9 mouse cellular contexts compared by ENCODE assay signal in the genomic region with DNA sequence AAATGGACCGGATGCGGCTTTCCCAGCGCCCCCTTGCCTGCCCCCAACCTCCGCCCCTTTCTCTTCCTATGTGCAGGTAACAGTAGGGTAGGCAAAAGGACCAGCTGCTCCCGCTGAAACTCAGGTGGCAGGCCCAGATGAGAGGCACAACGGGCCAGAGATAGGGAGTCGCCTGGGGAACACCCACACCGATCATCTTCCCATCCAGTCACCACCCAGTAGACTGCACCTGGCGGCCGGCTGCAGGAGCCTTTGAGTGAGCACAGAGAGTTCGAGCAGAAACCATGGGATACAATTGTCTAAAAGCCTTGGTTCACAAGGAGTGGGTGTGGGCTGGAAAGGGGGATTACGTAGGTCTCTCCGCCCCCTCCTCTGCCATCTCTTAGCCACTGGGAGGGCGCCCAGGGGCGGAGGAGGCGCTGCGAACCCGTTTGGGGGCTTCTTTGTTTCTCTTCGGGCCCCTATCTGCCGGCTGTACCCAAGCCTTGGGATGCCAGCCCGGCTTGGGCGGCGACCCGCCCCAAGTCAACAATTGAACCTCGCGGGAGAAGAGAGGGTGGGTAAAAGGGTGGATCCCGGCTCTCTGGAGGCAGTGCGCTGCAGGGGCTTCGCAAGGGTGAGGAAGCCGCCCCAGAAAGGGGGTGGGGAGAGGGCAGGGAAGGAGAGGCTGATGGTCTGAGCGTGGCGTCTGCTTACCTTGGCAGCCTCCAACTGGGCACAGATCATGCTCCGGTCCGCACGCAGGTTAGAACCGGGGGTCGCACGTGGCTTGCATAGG. TPM values are rescaled to one million over a fixed set of nuclear protein-coding genes. Genes with fewer than 3 reads are reported as not detected.
DNase-seq lines count a peak whose midpoint lies in the region; ATAC-seq and TF ChIP-seq lines count a peak whose summit lies in the region.
"Had no signal": no experiment of that assay in that cellular context is flagged by ENCODE, and none has a peak within 500 bp of the region (broad histone marks: within the 10 kb centered on the region; RNA-seq: fewer than 3 reads in every experiment).

No protein-coding gene starts in this region.

- peak overlapping the region; percentile 76 for H3K4me3 ChIP-seq in layer of hippocampus, adult 2 months
- peak overlapping the region; percentile 47 for H3K4me3 ChIP-seq in lung, embryonic 16.5 days (ENCODE audit: low read length)

- H3K27me3 ChIP-seq in lung, embryonic 16.5 days (ENCODE audit: control insufficient read depth, insufficient read depth, low read depth, low read length) = peaks cover 18% of the 10 kb centered on the region; the same call in 1 of the 2 replicates

- no peak for TF ChIP-seq CTCF in layer of hippocampus, adult 2 months (conservative IDR thresholded peaks at IDR 0.05)

- H3K27ac ChIP-seq in layer of hippocampus, adult 2 months = peak overlapping the region; percentile 92
- H3K27ac ChIP-seq in lung, embryonic 16.5 days (ENCODE audit: low read length) = no peak overlapping the region
- H3K27ac ChIP-seq: macrophage had no signal

- intact Hi-C loops in gastrocnemius, postnatal 36 days (cut with DNase I) = no loop called here

- peak; percentile 41 for ATAC-seq in frontal cortex, adult (ENCODE audit: low TSS enrichment)
- peak; percentile 83 for ATAC-seq in lung, embryonic 16.5 days (ENCODE audit: low read depth)

- peak overlapping the region; percentile 57 for H3K9ac ChIP-seq in lung, embryonic 16.5 days (ENCODE audit: low read length)

- no peaks in the 10 kb centered on the region for H3K36me3 ChIP-seq in lung, embryonic 16.5 days (ENCODE audit: control insufficient read depth, insufficient read depth, low read length)

- WGBS in lung, embryonic 16.5 days = 1% methylated on average over 37 of the region's 38 CpGs

- H3K4me2 ChIP-seq in lung, embryonic 16.5 days (ENCODE audit: low read depth, low read length) = peak overlapping the region; percentile 73

- peak; percentile 87 for DNase-seq in heart, adult 11 months
- no peak for DNase-seq in heart, adult 9 months (ENCODE audit: low spot score in 2 of 2)
- DNase-seq in cerebellum, adult 9-10 months = peak; percentile 58
- peak; percentile 39 to 61 for DNase-seq in layer of hippocampus, adult 2 months (ENCODE audit: low spot score in 2 of 2)
- DNase-seq in right cerebral cortex, postnatal 36 days (ENCODE audit: low spot score in 2 of 2) = peak; percentile 51 to 53
- no peak for DNase-seq in gastrocnemius, postnatal 36 days

- H3K9me3 ChIP-seq in lung, embryonic 16.5 days (ENCODE audit: control insufficient read depth, low read length) = no peaks in the 10 kb centered on the region

- H3K4me1 ChIP-seq in lung, embryonic 16.5 days (replicated peaks; ENCODE audit: control insufficient read depth, insufficient read depth, low read length) = peaks cover 4% of the 10 kb centered on the region; the same call in 1 of the 2 replicates

RNA-seq across cellular contexts. Expression of a gene that starts 0.7 kb away (rescaled TPM):
- total RNA-seq in layer of hippocampus, adult 2 months (2021) = 10 to 100 TPM; 65.4 to 68.6 TPM
- 0.19 and 0.35 TPM in 2 replicates for polyA plus RNA-seq in lung, embryonic 16.5 days (2015; fragmentation: Nextera tagmentation; extraction: Ambion mirVana)
- total RNA-seq in gastrocnemius, postnatal 36 days (2021) = under 1 TPM in 1 of 2 experiments, not detected in 1; 0.31 TPM
- polyA plus RNA-seq: macrophage had no signal

Comparison
In these comparisons a context has a peak if more than half of its experiments do, and no peak if none do; other contexts are left out.
1. DNase-seq: peak in heart, adult 11 months (single experiment), cerebellum, adult 9-10 months (single experiment), layer of hippocampus, adult 2 months (2 of 2) and right cerebral cortex, postnatal 36 days (2 of 2); none in heart, adult 9 months (0 of 2) and gastrocnemius, postnatal 36 days (0 of 2).
2. RNA of a gene that starts 0.7 kb away (total RNA-seq): 65.4 to 68.6 TPM in layer of hippocampus, adult 2 months; 0.31 TPM in gastrocnemius, postnatal 36 days; every median in the first group is over 10 times any median in the second.